Mouse (Mus musculus) embryo, embryonic 11.5 days (tissue): Measurements from ENCODE around the gene Btbd9.

ENCODE experiments used
- DNase-seq: peaks from one replicate; pipeline ENCODE4 v3.0.0-alpha.2; 2012; ENCODE audit warnings: low read depth, low spot score

Gene Btbd9

DNA sequence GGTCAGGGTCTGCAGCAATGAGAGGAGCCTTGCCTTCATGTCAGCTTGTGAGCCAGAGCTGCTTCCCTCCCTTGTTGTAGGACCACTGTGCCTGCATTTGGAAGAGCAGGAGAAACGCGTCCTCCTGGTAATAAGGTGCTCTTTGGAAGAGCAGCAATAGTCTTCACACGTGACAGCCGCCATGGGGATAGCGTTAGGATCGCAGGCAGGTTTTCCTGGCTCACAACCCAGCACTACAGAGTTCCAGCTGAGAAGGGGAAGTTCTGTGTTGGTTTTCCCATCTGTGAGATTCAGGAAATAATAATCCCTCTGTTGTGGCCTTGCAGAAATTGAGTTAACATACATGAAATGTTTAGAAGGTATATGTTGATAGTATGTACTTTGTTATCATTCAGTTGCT is 392.7 kb downstream of the Btbd9 start:
- DNase-seq = no peak

DNA sequence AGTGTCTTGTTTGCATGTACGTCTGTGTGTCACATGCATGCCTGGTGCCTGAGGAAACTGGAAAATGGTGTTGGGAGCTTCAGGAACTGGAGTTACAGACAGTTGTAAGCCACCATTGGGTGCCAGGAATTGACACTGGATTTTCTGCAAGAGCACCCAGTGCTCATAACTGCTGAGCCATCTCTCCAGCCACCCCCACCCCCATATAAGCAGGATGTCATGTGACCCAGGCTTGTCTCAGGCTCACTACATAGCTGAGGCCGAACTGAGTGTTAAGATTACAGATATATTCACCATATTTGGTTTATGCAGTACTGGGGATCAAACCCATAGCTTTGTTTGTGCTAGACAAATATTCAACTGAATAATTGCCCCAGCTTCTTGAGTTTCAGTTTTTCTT is 394.2 kb downstream of the Btbd9 start:
- no peak for DNase-seq

DNA sequence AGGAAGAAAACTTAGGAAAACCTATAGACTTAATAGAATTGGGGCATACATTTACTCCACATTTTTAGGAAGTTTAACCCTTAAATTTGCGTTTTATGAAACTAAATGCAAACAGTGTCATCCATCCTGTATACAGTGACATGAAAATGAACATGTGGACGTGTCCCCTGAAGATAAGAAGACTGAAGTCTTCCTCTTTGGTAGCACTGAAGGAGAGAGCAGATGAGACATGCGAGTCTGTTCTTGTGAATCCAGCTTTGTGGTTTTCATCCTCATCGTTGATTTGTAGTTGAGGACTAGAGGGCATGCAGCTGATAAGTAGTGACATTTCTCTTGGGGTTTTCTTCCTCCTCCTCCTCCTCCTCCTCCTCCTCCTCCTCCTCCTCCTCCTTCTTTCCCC is 394.7 kb downstream of the Btbd9 start:
- no peak for DNase-seq

DNA sequence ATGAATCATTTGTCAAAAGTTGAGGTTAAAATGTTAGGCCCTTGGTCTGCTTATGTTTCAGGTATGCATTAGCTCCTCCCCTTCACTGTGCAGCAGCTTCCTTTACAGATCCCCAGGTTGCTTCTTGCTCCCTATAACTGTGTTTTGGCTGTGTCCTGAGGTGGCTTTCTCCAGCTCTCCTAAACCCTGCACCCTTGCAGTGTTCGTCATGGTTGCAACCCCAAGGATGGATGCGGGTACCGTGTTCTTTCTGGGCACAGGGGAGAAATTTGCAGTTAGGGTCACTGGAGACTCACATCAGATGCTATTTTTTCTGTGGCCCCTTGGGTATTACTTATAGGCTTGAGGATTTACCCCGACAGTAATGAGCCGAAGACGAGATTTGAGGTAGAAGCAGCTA is 396.1 kb downstream of the Btbd9 start:
- DNase-seq = no peak

GRCm38 (mm10) chr17:30178402-30178801 is 397.9 kb downstream of the Btbd9 start:
- no peak for DNase-seq

DNA sequence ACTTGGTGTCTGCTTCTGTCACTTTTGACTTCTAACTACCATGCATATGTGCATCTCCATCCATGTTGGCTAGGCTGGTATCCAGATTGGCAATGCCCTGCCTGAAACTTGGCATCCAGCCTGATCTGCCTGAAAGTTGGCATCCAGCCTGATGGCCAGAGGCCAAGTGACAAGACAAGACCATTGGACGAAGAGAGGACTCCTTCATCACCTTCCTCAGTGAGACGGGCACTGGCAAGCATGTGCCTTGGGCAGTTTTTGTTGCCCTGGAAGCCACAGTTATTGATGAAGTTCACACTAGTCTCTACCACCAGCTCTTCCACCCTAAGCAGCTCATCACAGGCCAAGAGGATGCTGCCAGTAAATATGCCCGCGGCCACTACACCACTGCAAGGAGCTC is 398.9 kb downstream of the Btbd9 start:
- no peak for DNase-seq
